Mouse (Mus musculus): ENCODE measurements around the gene Pcgf1.

- TF ChIP-seq CTCF (IDR thresholded peaks at IDR 0.05; ENCODE audit: insufficient read depth, low read depth, low read length) (no peak), POLR2A (IDR thresholded peaks at IDR 0.05; ENCODE audit: insufficient read depth, low read depth, low read length) (no peak)
Measured at GRCm38 (mm10) chr6:83071220-83071619, 6.4 kb upstream of the Pcgf1 start.

All from olfactory bulb, adult 2 months (tissue).